Mouse (Mus musculus) E14TG2a.4 (cell line): ENCODE data around the gene Hist1h3d.
"Not testable (repeated sequence)": the region's sequence is repeated elsewhere in the genome, so short reads cannot be mapped to it uniquely, and the experiment has no call there.

Source experiments
- CTCF ChIP-seq: conservative IDR thresholded peaks from 2 replicates; pipeline ENCODE4 v1.5.1; 2014; ENCODE audit warnings: low read length
- POU5F1 ChIP-seq: IDR thresholded peaks from 2 replicates; pipeline ENCODE4 v1.6.1; 2014; ENCODE audit warnings: low read length, borderline replicate concordance

DNA sequence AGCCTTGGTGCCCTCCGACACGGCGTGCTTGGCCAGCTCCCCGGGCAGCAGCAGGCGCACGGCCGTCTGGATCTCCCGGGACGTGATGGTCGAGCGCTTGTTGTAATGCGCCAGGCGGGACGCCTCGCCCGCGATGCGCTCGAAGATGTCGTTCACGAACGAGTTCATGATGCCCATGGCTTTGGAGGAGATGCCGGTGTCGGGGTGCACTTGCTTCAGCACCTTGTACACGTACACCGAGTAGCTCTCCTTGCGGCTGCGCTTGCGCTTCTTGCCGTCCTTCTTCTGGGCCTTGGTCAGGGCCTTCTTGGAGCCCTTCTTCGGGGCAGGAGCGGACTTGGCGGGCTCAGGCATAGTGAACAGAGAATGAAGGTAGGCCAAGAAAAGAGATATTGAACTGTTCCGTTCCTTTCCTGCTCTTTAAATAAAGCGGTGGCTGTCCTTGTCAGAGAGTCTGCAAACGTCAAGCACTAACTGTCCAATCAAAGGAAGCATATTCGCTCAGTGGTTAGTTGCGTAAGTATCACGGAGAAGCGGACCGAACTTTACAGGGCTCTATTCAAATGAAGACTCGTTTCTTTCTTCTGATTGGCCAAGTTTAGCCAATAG is 32.5 kb upstream of the Hist1h3d start, which contains the start of gene Hist1h2bh:
- TF ChIP-seq CTCF, POU5F1: not testable (repeated sequence)
